ENCODE assay signal across 18 mouse cellular contexts in genomic region chr1:182362703-182363102, GRCm38 (mm10). TPM values are rescaled to one million over a fixed set of nuclear protein-coding genes. Genes with fewer than 3 reads are reported as not detected.
DNase-seq lines count a peak whose midpoint lies in the region; ATAC-seq lines count a peak whose summit lies in the region.
"Had no signal": no experiment of that assay in that cellular context is flagged by ENCODE, and none has a peak within 500 bp of the region (broad histone marks: within the 10 kb centered on the region; RNA-seq: fewer than 3 reads in every experiment).

No protein-coding gene starts in this region.

- H3K4me2 ChIP-seq in liver, embryonic 16.5 days (ENCODE audit: low read depth, low read length), result no peak overlapping the region
- no peak overlapping the region for H3K4me2 ChIP-seq in neural tube, embryonic 15.5 days
- no peak overlapping the region for H3K4me2 ChIP-seq in kidney, embryonic 16.5 days (replicated peaks; ENCODE audit: low read depth, low read length)

- 71% methylated on average over 5 of the region's 5 CpGs for WGBS in liver, embryonic 16.5 days (ENCODE audit: insufficient replicate concordance)
- 95% methylated on average over 5 of the region's 5 CpGs for WGBS in neural tube, embryonic 15.5 days
- 82% methylated on average over 5 of the region's 5 CpGs for WGBS in kidney, embryonic 16.5 days

- H3K36me3 ChIP-seq in liver, embryonic 16.5 days (ENCODE audit: control insufficient read depth, insufficient read depth), result no peaks in the 10 kb centered on the region
- no peaks in the 10 kb centered on the region for H3K36me3 ChIP-seq in neural tube, embryonic 15.5 days
- H3K36me3 ChIP-seq in kidney, embryonic 16.5 days (ENCODE audit: insufficient read depth, low read length), result no peaks in the 10 kb centered on the region
- H3K36me3 ChIP-seq: midbrain, embryonic 10.5 days had no signal

- no peaks in the 10 kb centered on the region for H3K27me3 ChIP-seq in liver, embryonic 16.5 days (ENCODE audit: control insufficient read depth, insufficient read depth, low read depth, low read length)
- H3K27me3 ChIP-seq in neural tube, embryonic 15.5 days (replicated peaks), result no peaks in the 10 kb centered on the region
- H3K27me3 ChIP-seq in kidney, embryonic 16.5 days (ENCODE audit: insufficient read depth, low read length), result no peaks in the 10 kb centered on the region
- H3K27me3 ChIP-seq: Patski had no signal

- H3K9ac ChIP-seq in liver, embryonic 16.5 days (ENCODE audit: low read depth, low read length), result no peak overlapping the region
- no peak overlapping the region for H3K9ac ChIP-seq in neural tube, embryonic 15.5 days (replicated peaks)
- H3K9ac ChIP-seq in kidney, embryonic 16.5 days (replicated peaks; ENCODE audit: low read length), result no peak overlapping the region

- peak; percentile 54 for DNase-seq in CD4-positive helper T cell, adult 2 months (ENCODE audit: low read depth, low spot score)
- peak; percentile 52 for DNase-seq in MN1 (ENCODE audit: low spot score)
- DNase-seq in layer of hippocampus, adult 18-20 months (ENCODE audit: low spot score in 2 of 2), result no peak
- no peak for DNase-seq in frontal cortex, postnatal 14 days (ENCODE audit: low spot score in 2 of 2)
- DNase-seq: cerebellum, adult 11 months; cerebellum, postnatal 14 days; gastrocnemius, postnatal 10 days; kidney, postnatal 14 days; lung, postnatal 14 days; right cerebral cortex, postnatal 25 days had no signal

- peak; percentile 56 for ATAC-seq in erythroblast, adult 5-6 weeks (replicated peaks; ENCODE audit: low FRiP score, poor library complexity, severe bottlenecking)
- peak; percentile 60; the same call in 1 of the 2 replicates for ATAC-seq in liver, embryonic 16.5 days (ENCODE audit: low read depth)
- ATAC-seq in neural tube, embryonic 15.5 days (ENCODE audit: low FRiP score), result no peak
- ATAC-seq in kidney, embryonic 16.5 days (ENCODE audit: low FRiP score, low TSS enrichment), result no peak
- ATAC-seq: intestine, postnatal 0 days; Patski had no signal

- no peak overlapping the region for H3K27ac ChIP-seq in liver, embryonic 16.5 days (ENCODE audit: low read length)
- H3K27ac ChIP-seq in neural tube, embryonic 15.5 days (replicated peaks), result no peak overlapping the region
- H3K27ac ChIP-seq in kidney, embryonic 16.5 days (ENCODE audit: low read length), result no peak overlapping the region
- H3K27ac ChIP-seq: midbrain, embryonic 10.5 days; stomach, postnatal 0 days had no signal

- H3K4me3 ChIP-seq in liver, embryonic 16.5 days (ENCODE audit: low read depth, low read length), result no peak overlapping the region
- no peak overlapping the region for H3K4me3 ChIP-seq in neural tube, embryonic 15.5 days (replicated peaks)
- H3K4me3 ChIP-seq in kidney, embryonic 16.5 days (ENCODE audit: low read length), result no peak overlapping the region
- H3K4me3 ChIP-seq: midbrain, embryonic 10.5 days had no signal

- no peaks in the 10 kb centered on the region for H3K9me3 ChIP-seq in liver, embryonic 16.5 days (replicated peaks; ENCODE audit: control insufficient read depth, low read length)
- H3K9me3 ChIP-seq in neural tube, embryonic 15.5 days (replicated peaks), result no peaks in the 10 kb centered on the region
- H3K9me3 ChIP-seq in kidney, embryonic 16.5 days (ENCODE audit: low read length), result no peaks in the 10 kb centered on the region
- H3K9me3 ChIP-seq: midbrain, embryonic 10.5 days had no signal

- H3K4me1 ChIP-seq in liver, embryonic 16.5 days (ENCODE audit: control insufficient read depth, low read depth, low read length), result no peaks in the 10 kb centered on the region
- no peaks in the 10 kb centered on the region for H3K4me1 ChIP-seq in neural tube, embryonic 15.5 days
- H3K4me1 ChIP-seq in kidney, embryonic 16.5 days (ENCODE audit: insufficient read depth, low read length), result 0 out of 2 replicates have a peak, but pooled peaks cover 4% of the 10 kb centered on the region
- H3K4me1 ChIP-seq: midbrain, embryonic 10.5 days had no signal

RNA-seq across cellular contexts. Expression of gene Fbxo28, which starts 21.3 kb away (rescaled TPM):
- 4.4 and 6.3 TPM in 2 replicates for total RNA-seq in erythroblast, adult 5-6 weeks (2015; ENCODE audit: low replicate concordance)
- 5.0 and 10.7 TPM in 2 replicates for total RNA-seq in erythroblast, adult 5-6 weeks (2017; ENCODE audit: low replicate concordance)
- 4.1 and 5.1 TPM in 2 replicates for polyA plus RNA-seq in liver, embryonic 16.5 days (2015; fragmentation: Nextera tagmentation; extraction: Ambion mirVana)
- total RNA-seq in layer of hippocampus, adult 18-20 months (2021), result 10 to 100 TPM; 51.8 to 51.9 TPM
- 20.0 and 23.6 TPM in 2 replicates for polyA plus RNA-seq in neural tube, embryonic 15.5 days (2015; fragmentation: Nextera tagmentation; extraction: Ambion mirVana)
- 18.0 and 18.3 TPM in 2 replicates for polyA plus RNA-seq in kidney, embryonic 16.5 days (2015; fragmentation: Nextera tagmentation; extraction: Ambion mirVana)

RNA-seq across cellular contexts. Expression of gene Trp53bp2, which starts 46.3 kb away (rescaled TPM):
- 1.2 and 3.6 TPM in 2 replicates for total RNA-seq in erythroblast, adult 5-6 weeks (2015; ENCODE audit: low replicate concordance)
- 2.2 and 2.6 TPM in 2 replicates for total RNA-seq in erythroblast, adult 5-6 weeks (2017; ENCODE audit: low replicate concordance)
- 3.5 and 4.4 TPM in 2 replicates for polyA plus RNA-seq in liver, embryonic 16.5 days (2015; fragmentation: Nextera tagmentation; extraction: Ambion mirVana)
- total RNA-seq in layer of hippocampus, adult 18-20 months (2021), result 10 to 100 TPM; 32.0 to 38.2 TPM
- polyA plus RNA-seq in neural tube, embryonic 15.5 days (2015; fragmentation: Nextera tagmentation; extraction: Ambion mirVana), result 14.6 and 17.4 TPM in 2 replicates
- polyA plus RNA-seq in kidney, embryonic 16.5 days (2015; fragmentation: Nextera tagmentation; extraction: Ambion mirVana), result 26.2 and 30.0 TPM in 2 replicates

Comparison
In these comparisons a context has a peak if more than half of its experiments do, and no peak if none do; other contexts are left out.
1. DNase-seq: peak in CD4-positive helper T cell, adult 2 months (single experiment) and MN1 (single experiment); none in layer of hippocampus, adult 18-20 months (0 of 2) and frontal cortex, postnatal 14 days (0 of 2).
2. ATAC-seq: peak in erythroblast, adult 5-6 weeks (single experiment) and liver, embryonic 16.5 days (single experiment); none in neural tube, embryonic 15.5 days (single experiment) and kidney, embryonic 16.5 days (single experiment).